Mouse (Mus musculus): Measurements from ENCODE around the gene Rpp25l. TPM values are rescaled to one million over a fixed set of nuclear protein-coding genes. Genes with fewer than 3 reads are reported as not detected.
"Not testable (repeated sequence)": the region's sequence is repeated elsewhere in the genome, so short reads cannot be mapped to it uniquely, and the experiment has no call there.

Gene Rpp25l
- total RNA-seq, 2 experiments from 2014 or later: 30.8 to 31.0 TPM

- intact Hi-C loops (cut with DNase I): loop anchor here (5.0 kb wide), 1 partner anchor 89 kb away; no protein-coding TSS in a partner anchor
- DNase-seq (ENCODE audit: low spot score in 2 of 2): no peak
Measured at GRCm38 (mm10) chr4:41705922-41706754, 7.2 kb downstream of the Rpp25l start.

GRCm38 (mm10) chr4:41704651-41705050 is 8.7 kb downstream of the Rpp25l start:
- no peak for DNase-seq (ENCODE audit: low spot score in 2 of 2)
- intact Hi-C loops (cut with DNase I): loop anchor here (5.0 kb wide), 1 partner anchor 87 kb away; no protein-coding TSS in a partner anchor

- DNase-seq (ENCODE audit: low spot score in 2 of 2); intact Hi-C loops (cut with DNase I): not testable (repeated sequence)
Measured at GRCm38 (mm10) chr4:41702226-41702625, 11.1 kb downstream of the Rpp25l start.

GRCm38 (mm10) chr4:41700224-41700623 is 13.1 kb downstream of the Rpp25l start:
- not testable (repeated sequence) for DNase-seq (ENCODE audit: low spot score in 2 of 2)

GRCm38 (mm10) chr4:41699783-41700182 is 13.6 kb downstream of the Rpp25l start, which contains the start of gene Il11ra1:
Gene Il11ra1 (plus strand): TSS chr4:41699989.
- intact Hi-C loops (cut with DNase I); DNase-seq (ENCODE audit: low spot score in 2 of 2): not testable (repeated sequence)

More at GRCm38 (mm10) chr4:41700224-41700623, 13.1 kb downstream of the Rpp25l start:
- intact Hi-C loops (cut with DNase I): not testable (repeated sequence)

GRCm38 (mm10) chr4:41698421-41699016 is 14.8 kb downstream of the Rpp25l start:
- DNase-seq (ENCODE audit: low spot score in 2 of 2); intact Hi-C loops (cut with DNase I): not testable (repeated sequence)

- intact Hi-C loops (cut with DNase I): not testable (repeated sequence)
- peak; percentile 76 to 91 for DNase-seq (ENCODE audit: low spot score in 2 of 2)
Measured at GRCm38 (mm10) chr4:41696930-41697841, 16.1 kb downstream of the Rpp25l start, which contains the start of gene Cntfr. Gene Cntfr (minus strand): TSS chr4:41697089.

GRCm38 (mm10) chr4:41696452-41696851 is 16.9 kb downstream of the Rpp25l start:
- DNase-seq (ENCODE audit: low spot score in 2 of 2); intact Hi-C loops (cut with DNase I): not testable (repeated sequence)

GRCm38 (mm10) chr4:41695800-41696199 is 17.5 kb downstream of the Rpp25l start:
- intact Hi-C loops (cut with DNase I); DNase-seq (ENCODE audit: low spot score in 2 of 2): not testable (repeated sequence)

- DNase-seq (ENCODE audit: low spot score in 2 of 2); intact Hi-C loops (cut with DNase I): not testable (repeated sequence)
Measured at GRCm38 (mm10) chr4:41693511-41693910, 19.8 kb downstream of the Rpp25l start.

GRCm38 (mm10) chr4:41690014-41690413 is 23.3 kb downstream of the Rpp25l start:
- intact Hi-C loops (cut with DNase I); DNase-seq (ENCODE audit: low spot score in 2 of 2): not testable (repeated sequence)

GRCm38 (mm10) chr4:41688562-41688961 is 24.8 kb downstream of the Rpp25l start:
- DNase-seq (ENCODE audit: low spot score in 2 of 2); intact Hi-C loops (cut with DNase I): not testable (repeated sequence)

GRCm38 (mm10) chr4:41685882-41686492 is 27.3 kb downstream of the Rpp25l start:
- DNase-seq (ENCODE audit: low spot score in 2 of 2); intact Hi-C loops (cut with DNase I): not testable (repeated sequence)

- DNase-seq (ENCODE audit: low spot score in 2 of 2); intact Hi-C loops (cut with DNase I): not testable (repeated sequence)
Measured at GRCm38 (mm10) chr4:41684931-41685453, 28.3 kb downstream of the Rpp25l start.

- intact Hi-C loops (cut with DNase I); DNase-seq (ENCODE audit: low spot score in 2 of 2): not testable (repeated sequence)
Measured at GRCm38 (mm10) chr4:41684131-41684930, 29.0 kb downstream of the Rpp25l start.

- intact Hi-C loops (cut with DNase I); DNase-seq (ENCODE audit: low spot score in 2 of 2): not testable (repeated sequence)
Measured at GRCm38 (mm10) chr4:41683303-41683702, 30.0 kb downstream of the Rpp25l start.

- no peak for DNase-seq (ENCODE audit: low spot score in 2 of 2)
- intact Hi-C loops (cut with DNase I): no loop called here
Measured at GRCm38 (mm10) chr4:41682789-41683188, 30.5 kb downstream of the Rpp25l start.

- peak in 1 of 2 experiments; percentile 47 for DNase-seq (ENCODE audit: low spot score in 2 of 2)
- intact Hi-C loops (cut with DNase I): no loop called here
Measured at GRCm38 (mm10) chr4:41681947-41682346, 31.4 kb downstream of the Rpp25l start.
